Mouse (Mus musculus) hindbrain, embryonic 14.5 days (tissue): ENCODE measurements around the gene Pacsin1. TPM values are rescaled to one million over a fixed set of nuclear protein-coding genes. Genes with fewer than 3 reads are reported as not detected.

Experiments used
- ATAC-seq: fragments of 200-750 bp; cut with Nextera tagmentation; 2 replicates; pipeline ENCODE4 v1.8.0; 2017; ENCODE audit warnings: moderate number of reproducible peaks, mild to moderate bottlenecking, moderate TSS enrichment, moderate library complexity; ENCODE audit not compliant: low FRiP score
- DNase-seq: peaks from one replicate; pipeline ENCODE4 v3.0.0-alpha.2; 2015; ENCODE audit warnings: low spot score
- H3K27ac ChIP-seq: fragments of 300-500 bp; sonication (generic); 2 replicates; pipeline ENCODE4 v1.5.1; 2014; ENCODE audit warnings: mild to moderate bottlenecking, moderate library complexity
- H3K27me3 ChIP-seq: fragments of 300-500 bp; sonication (generic); 2 replicates; pipeline ENCODE4 v1.6.1; 2014; ENCODE audit warnings: mild to moderate bottlenecking, low read length, mixed read lengths; ENCODE audit not compliant: control insufficient read depth, insufficient read depth
- H3K36me3 ChIP-seq: fragments of 300-500 bp; sonication (generic); replicated peaks from 2 replicates; pipeline ENCODE4 v1.6.1; 2014; ENCODE audit not compliant: control insufficient read depth, insufficient read depth
- H3K4me1 ChIP-seq: fragments of 300-500 bp; sonication (generic); replicated peaks from 2 replicates; pipeline ENCODE4 v1.6.1; 2014; ENCODE audit warnings: antibody characterized with exemption, low read length, mixed read lengths; ENCODE audit not compliant: control insufficient read depth, insufficient read depth
- H3K4me2 ChIP-seq: fragments of 300-500 bp; sonication (generic); replicated peaks from 2 replicates; pipeline ENCODE4 v1.6.1; 2014; ENCODE audit warnings: mild to moderate bottlenecking, moderate library complexity
- H3K4me3 ChIP-seq: fragments of 300-500 bp; sonication (generic); replicated peaks from 2 replicates; pipeline ENCODE4 v1.5.1; 2014; ENCODE audit warnings: mild to moderate bottlenecking, low read length
- H3K9ac ChIP-seq: fragments of 300-500 bp; sonication (generic); 2 replicates; pipeline ENCODE4 v1.6.1; 2014
- H3K9me3 ChIP-seq: fragments of 300-500 bp; sonication (generic); 2 replicates; pipeline ENCODE4 v1.6.1; 2016; ENCODE audit warnings: low read length; ENCODE audit not compliant: control insufficient read depth
- WGBS: fragments of 180-500 bp; shearing (Covaris S2); extraction: QIAGEN DNeasy Blood & Tissue Kit; methylation state at CpG from one replicate; pipeline ENCODE4 v1.1.7; 2014; 5-methylcytosine and 5-hydroxymethylcytosine counted together
- polyA plus RNA-seq: library from polyadenylated mRNA; unstranded; fragments of >200 nt; fragmentation: Nextera tagmentation; extraction: Ambion mirVana; gene quantifications from 2 replicates; pipeline ENCODE4 v1.2.1, GENCODE M21; 2014

Pacsin1 gene
- polyA plus RNA-seq, 1 experiment from 2014 or later = 44.5 TPM

GRCm38 (mm10) chr17:27703961-27704621, 48.8 kb downstream of the Pacsin1 start:
- Histone ChIP-seq H3K4me2 (no peak overlapping the region), H3K9ac (no peak overlapping the region), H3K9me3 (no peaks in the 10 kb centered on the region), H3K27ac (no peak overlapping the region), H3K36me3 (0 out of 2 replicates have a peak, but pooled peaks cover 8% of the 10 kb centered on the region), H3K4me3 (no peak overlapping the region), H3K4me1 (no peaks in the 10 kb centered on the region; the same call in 1 of the 2 replicates), H3K27me3 (no peaks in the 10 kb centered on the region)
- WGBS = 65% methylated on average over 5 of the region's 5 CpGs
- DNase-seq = peak; percentile 60
- ATAC-seq = no peak

- no peak overlapping the region for H3K4me3 ChIP-seq
- no peak for ATAC-seq
Observed at GRCm38 (mm10) chr17:27705661-27706060, 50.4 kb downstream of the Pacsin1 start.

GRCm38 (mm10) chr17:27707954-27708661, 52.8 kb downstream of the Pacsin1 start:
- H3K27ac ChIP-seq = no peak overlapping the region
- no peak overlapping the region; the same call in 1 of the 2 replicates for H3K9ac ChIP-seq

More at GRCm38 (mm10) chr17:27705661-27706060, 50.4 kb downstream of the Pacsin1 start:
- H3K27me3 ChIP-seq = no peaks in the 10 kb centered on the region
- no peaks in the 10 kb centered on the region for H3K9me3 ChIP-seq
- H3K36me3 ChIP-seq = 0 out of 2 replicates have a peak, but pooled peaks cover 8% of the 10 kb centered on the region
- no peaks in the 10 kb centered on the region; the same call in 1 of the 2 replicates for H3K4me1 ChIP-seq
- no peak overlapping the region for H3K4me2 ChIP-seq
- WGBS = 40% methylated on average over 10 of the region's 10 CpGs
- DNase-seq = no peak
- no peak overlapping the region for H3K9ac ChIP-seq
- no peak overlapping the region for H3K27ac ChIP-seq

GRCm38 (mm10) chr17:27709650-27710049, 54.3 kb downstream of the Pacsin1 start:
- Histone ChIP-seq H3K27me3 (no peaks in the 10 kb centered on the region), H3K4me2 (no peak overlapping the region), H3K9me3 (no peaks in the 10 kb centered on the region), H3K27ac (no peak overlapping the region), H3K4me1 (no peaks in the 10 kb centered on the region; the same call in 1 of the 2 replicates), H3K36me3 (0 out of 2 replicates have a peak, but pooled peaks cover 5% of the 10 kb centered on the region), H3K9ac (no peak overlapping the region), H3K4me3 (no peak overlapping the region)
- DNase-seq (no peak), ATAC-seq (no peak)
- WGBS = 74% methylated on average over 5 of the region's 5 CpGs

More at GRCm38 (mm10) chr17:27707954-27708661, 52.8 kb downstream of the Pacsin1 start:
- H3K4me1 ChIP-seq = no peaks in the 10 kb centered on the region; the same call in 1 of the 2 replicates
- DNase-seq (peak; percentile 66), ATAC-seq (peak; percentile 85)
- H3K27me3 ChIP-seq = no peaks in the 10 kb centered on the region
- peak overlapping the region; percentile 47 for H3K4me2 ChIP-seq
- 0 out of 2 replicates have a peak, but pooled peaks cover 8% of the 10 kb centered on the region for H3K36me3 ChIP-seq
- 6% methylated on average over 25 of the region's 25 CpGs for whole genome bisulfite sequencing
- H3K4me3 ChIP-seq = 0 out of 2 replicates have a peak overlapping the region, but pooled peaks have one; percentile 8
- no peaks in the 10 kb centered on the region for H3K9me3 ChIP-seq

- no peak overlapping the region for H3K27ac ChIP-seq
- DNase-seq = no peak
Observed at GRCm38 (mm10) chr17:27712832-27713231, 57.5 kb downstream of the Pacsin1 start.

GRCm38 (mm10) chr17:27716804-27717203, 61.5 kb downstream of the Pacsin1 start:
- no peak for ATAC-seq
- peak overlapping the region; percentile 39 for H3K4me2 ChIP-seq
- H3K27ac ChIP-seq = no peak overlapping the region
- no peak for DNase-seq
- peak overlapping the region; percentile 4; the same call in 1 of the 2 replicates for H3K9ac ChIP-seq
- WGBS = 4% methylated on average over 16 of the region's 16 CpGs
- H3K27me3 ChIP-seq = no peaks in the 10 kb centered on the region
- no peaks in the 10 kb centered on the region for H3K9me3 ChIP-seq
- H3K36me3 ChIP-seq = no peaks in the 10 kb centered on the region
- peak overlapping the region; percentile 6; the same call in 1 of the 2 replicates for H3K4me3 ChIP-seq
- H3K4me1 ChIP-seq = 0 out of 2 replicates have a peak, but pooled peaks cover 9% of the 10 kb centered on the region

More at GRCm38 (mm10) chr17:27712832-27713231, 57.5 kb downstream of the Pacsin1 start:
- 60% methylated on average over 1 of the region's 1 CpGs for WGBS
- Histone ChIP-seq H3K27me3 (no peaks in the 10 kb centered on the region), H3K9ac (no peak overlapping the region), H3K4me2 (no peak overlapping the region), H3K4me3 (no peak overlapping the region), H3K4me1 (peaks cover 6% of the 10 kb centered on the region; the same call in 1 of the 2 replicates), H3K36me3 (no peaks in the 10 kb centered on the region), H3K9me3 (no peaks in the 10 kb centered on the region)
- ATAC-seq = no peak

GRCm38 (mm10) chr17:27718250-27718649, 62.9 kb downstream of the Pacsin1 start:
- H3K9me3 ChIP-seq = no peaks in the 10 kb centered on the region
- no peak overlapping the region for H3K4me2 ChIP-seq
- no peak overlapping the region for H3K9ac ChIP-seq
- H3K4me1 ChIP-seq = 0 out of 2 replicates have a peak, but pooled peaks cover 9% of the 10 kb centered on the region
- H3K27ac ChIP-seq = no peak overlapping the region
- no peaks in the 10 kb centered on the region for H3K36me3 ChIP-seq
- ATAC-seq = no peak
- peak; percentile 55 for DNase-seq
- 53% methylated on average over 5 of the region's 5 CpGs for WGBS
- H3K4me3 ChIP-seq = no peak overlapping the region
- H3K27me3 ChIP-seq = no peaks in the 10 kb centered on the region

GRCm38 (mm10) chr17:27719663-27720062, 64.4 kb downstream of the Pacsin1 start:
- Histone ChIP-seq H3K9me3 (no peaks in the 10 kb centered on the region), H3K27me3 (no peaks in the 10 kb centered on the region), H3K9ac (no peak overlapping the region), H3K4me2 (no peak overlapping the region), H3K36me3 (no peaks in the 10 kb centered on the region), H3K4me1 (0 out of 2 replicates have a peak, but pooled peaks cover 9% of the 10 kb centered on the region), H3K27ac (no peak overlapping the region), H3K4me3 (no peak overlapping the region)
- ATAC-seq = no peak
- WGBS = 73% methylated on average over 14 of the region's 14 CpGs
- no peak for DNase-seq

GRCm38 (mm10) chr17:27720326-27720725, 65.0 kb downstream of the Pacsin1 start:
- H3K9ac ChIP-seq = no peak overlapping the region
- H3K4me2 ChIP-seq = no peak overlapping the region
- H3K36me3 ChIP-seq = no peaks in the 10 kb centered on the region
- H3K27me3 ChIP-seq = no peaks in the 10 kb centered on the region
- no peaks in the 10 kb centered on the region for H3K9me3 ChIP-seq
- WGBS = 44% methylated on average over 9 of the region's 9 CpGs
- H3K27ac ChIP-seq = no peak overlapping the region
- ATAC-seq = no peak
- H3K4me1 ChIP-seq = 0 out of 2 replicates have a peak, but pooled peaks cover 9% of the 10 kb centered on the region
- no peak for DNase-seq
- no peak overlapping the region for H3K4me3 ChIP-seq
